In genomic region chr5:65763916-65764785, GRCm38 (mm10) we compare ENCODE assay signal across 8 mouse cellular contexts. TPM values are rescaled to one million over a fixed set of nuclear protein-coding genes. Genes with fewer than 3 reads are reported as not detected.
DNase-seq lines count a peak whose midpoint lies in the region; ATAC-seq and TF ChIP-seq lines count a peak whose summit lies in the region.

No protein-coding gene starts in this region.

- no peak; the same call in 1 of the 2 replicates for TF ChIP-seq POLR2A in heart, adult 2 months (IDR thresholded peaks at IDR 0.05; ENCODE audit: insufficient read depth, low read depth, low read length)

- peak overlapping the region; percentile 99 for H3K9ac ChIP-seq in embryonic facial prominence, embryonic 13.5 days
- H3K9ac ChIP-seq in heart, adult 2 months (ENCODE audit: low read depth, low read length) = peak overlapping the region; percentile 98
- peak overlapping the region; percentile 100 for H3K9ac ChIP-seq in limb, embryonic 13.5 days
- H3K9ac ChIP-seq in midbrain, embryonic 15.5 days = peak overlapping the region; percentile 98

- peaks cover 8% of the 10 kb centered on the region for H3K4me1 ChIP-seq in embryonic facial prominence, embryonic 13.5 days
- peaks cover 2% of the 10 kb centered on the region for H3K4me1 ChIP-seq in heart, adult 2 months (ENCODE audit: control insufficient read depth, insufficient read depth, low read length)
- peaks cover 21% of the 10 kb centered on the region for H3K4me1 ChIP-seq in limb, embryonic 13.5 days
- peaks cover 14% of the 10 kb centered on the region for H3K4me1 ChIP-seq in midbrain, embryonic 15.5 days

- intact Hi-C loops in heart, adult 2 months (cut with DNase I) = loop anchor here (1.0 to 10.0 kb wide), 6 partner anchors 40 to 439 kb away; partner anchors contain the start of genes Gm43552, Lias, Pds5a and Rpl9

- no peaks in the 10 kb centered on the region for H3K9me3 ChIP-seq in embryonic facial prominence, embryonic 13.5 days
- no peaks in the 10 kb centered on the region for H3K9me3 ChIP-seq in limb, embryonic 13.5 days
- no peaks in the 10 kb centered on the region for H3K9me3 ChIP-seq in midbrain, embryonic 15.5 days

- H3K4me3 ChIP-seq in embryonic facial prominence, embryonic 13.5 days = peak overlapping the region; percentile 90
- peak overlapping the region; percentile 63 for H3K4me3 ChIP-seq in heart, adult 2 months
- H3K4me3 ChIP-seq in limb, embryonic 13.5 days = peak overlapping the region; percentile 91
- peak overlapping the region; percentile 96 for H3K4me3 ChIP-seq in midbrain, embryonic 15.5 days

- no peak for TF ChIP-seq EP300 in heart, adult 2 months (IDR thresholded peaks at IDR 0.05; ENCODE audit: insufficient read depth, low read depth, low read length)

- peak overlapping the region; percentile 100 for H3K27ac ChIP-seq in embryonic facial prominence, embryonic 13.5 days
- peak overlapping the region; percentile 99 for H3K27ac ChIP-seq in heart, adult 2 months
- peak overlapping the region; percentile 100 for H3K27ac ChIP-seq in limb, embryonic 13.5 days
- H3K27ac ChIP-seq in midbrain, embryonic 15.5 days = peak overlapping the region; percentile 100

- H3K36me3 ChIP-seq in embryonic facial prominence, embryonic 13.5 days = peaks cover 8% of the 10 kb centered on the region; the same call in 1 of the 2 replicates
- peaks cover 4% of the 10 kb centered on the region for H3K36me3 ChIP-seq in heart, adult 2 months (ENCODE audit: control insufficient read depth, insufficient read depth, low read length)
- H3K36me3 ChIP-seq in limb, embryonic 13.5 days = 0 out of 2 replicates have a peak, but pooled peaks cover 8% of the 10 kb centered on the region
- H3K36me3 ChIP-seq in midbrain, embryonic 15.5 days (replicated peaks) = no peaks in the 10 kb centered on the region

- H3K27me3 ChIP-seq in embryonic facial prominence, embryonic 13.5 days = no peaks in the 10 kb centered on the region
- H3K27me3 ChIP-seq in heart, adult 2 months (ENCODE audit: control insufficient read depth, insufficient read depth, low read length) = no peaks in the 10 kb centered on the region
- no peaks in the 10 kb centered on the region for H3K27me3 ChIP-seq in limb, embryonic 13.5 days
- no peaks in the 10 kb centered on the region for H3K27me3 ChIP-seq in midbrain, embryonic 15.5 days (replicated peaks)

- TF ChIP-seq CTCF in heart, adult 2 months (IDR thresholded peaks at IDR 0.05) = peak; percentile 81

- no peaks in the 10 kb centered on the region for H3K79me2 ChIP-seq in heart, adult 2 months (replicated peaks; ENCODE audit: control insufficient read depth, insufficient read depth, low read length)

- ATAC-seq in embryonic facial prominence, embryonic 13.5 days (ENCODE audit: insufficient number of reproducible peaks, insufficient read depth, low FRiP score, low TSS enrichment, low read depth) = peak; percentile 88
- ATAC-seq in limb, embryonic 13.5 days (ENCODE audit: low FRiP score, low read depth) = peak; percentile 86
- ATAC-seq in midbrain, embryonic 15.5 days (replicated peaks) = peak; percentile 92

- H3K4me2 ChIP-seq in embryonic facial prominence, embryonic 13.5 days = peak overlapping the region; percentile 62
- peak overlapping the region; percentile 73 for H3K4me2 ChIP-seq in limb, embryonic 13.5 days (replicated peaks)
- H3K4me2 ChIP-seq in midbrain, embryonic 15.5 days = peak overlapping the region; percentile 60

- under 1% methylated on average over 91 of the region's 121 CpGs for WGBS in embryonic facial prominence, embryonic 13.5 days
- WGBS in heart, adult 2 months = under 1% methylated on average over 81 of the region's 121 CpGs
- under 1% methylated on average over 75 of the region's 121 CpGs for WGBS in limb, embryonic 13.5 days
- under 1% methylated on average over 75 of the region's 121 CpGs for WGBS in midbrain, embryonic 15.5 days

- peak; percentile 82 for DNase-seq in embryo, embryonic 10 days (ENCODE audit: low spot score)
- no peak for DNase-seq in embryo, embryonic 9.5 days (ENCODE audit: extremely low spot score)
- DNase-seq in heart, adult 2 months = peak; percentile 92
- peak; percentile 85 to 86 for DNase-seq in kidney, adult 8-10 months
- DNase-seq in spleen, adult 18-20 months = peak; percentile 67 to 72

RNA-seq across cellular contexts. Expression of gene N4bp2, which starts 0.8 kb away (rescaled TPM):
- 33.5 and 34.2 TPM in 2 replicates for polyA plus RNA-seq in embryonic facial prominence, embryonic 13.5 days (2015; fragmentation: Nextera tagmentation; extraction: Ambion mirVana)
- 10 to 100 TPM; 11.1 TPM for total RNA-seq in heart, adult 2 months (2021)
- 2.4 and 4.1 TPM in 2 replicates for polyA plus RNA-seq in heart, adult 2 months (2012; rRNA removed)
- polyA plus RNA-seq in limb, embryonic 13.5 days (2015; fragmentation: Nextera tagmentation; extraction: Ambion mirVana) = 35.3 and 37.0 TPM in 2 replicates
- 17.8 and 20.5 TPM in 2 replicates for polyA plus RNA-seq in midbrain, embryonic 15.5 days (2015; fragmentation: Nextera tagmentation; extraction: Ambion mirVana)
